Mouse (Mus musculus) limb, embryonic 14.5 days (tissue): ENCODE results near the gene Gm12248. TPM values are rescaled to one million over a fixed set of nuclear protein-coding genes. Genes with fewer than 3 reads are reported as not detected.
A peak's percentile ranks its signal among the peaks of the same experiment; 100 is the strongest.

Experiments
- ATAC-seq: fragments of 200-750 bp; cut with Nextera tagmentation; 2 replicates; pipeline ENCODE4 v1.8.0; 2017; ENCODE audit warnings: low read depth, moderate number of reproducible peaks, moderate TSS enrichment; ENCODE audit not compliant: low FRiP score
- DNase-seq: peaks from one replicate; pipeline ENCODE4 v3.0.0-alpha.2; 2015; ENCODE audit warnings: low spot score
- H3K27ac ChIP-seq: fragments of 300-500 bp; sonication (generic); replicated peaks from 2 replicates; pipeline ENCODE4 v1.5.1; 2014; ENCODE audit warnings: low read depth, mild to moderate bottlenecking, low read length, moderate library complexity, mixed read lengths
- H3K27me3 ChIP-seq: fragments of 300-500 bp; sonication (generic); 2 replicates; pipeline ENCODE4 v1.6.1; 2014; ENCODE audit warnings: low read length, mixed read lengths; ENCODE audit not compliant: control insufficient read depth, insufficient read depth
- H3K36me3 ChIP-seq: fragments of 300-500 bp; sonication (generic); 2 replicates; pipeline ENCODE4 v1.6.1; 2014; ENCODE audit warnings: mild to moderate bottlenecking, low read length, moderate library complexity, mixed read lengths; ENCODE audit not compliant: control insufficient read depth, insufficient read depth
- H3K4me1 ChIP-seq: fragments of 300-500 bp; sonication (generic); 2 replicates; pipeline ENCODE4 v1.6.1; 2014; ENCODE audit warnings: antibody characterized with exemption, low read length, mixed read lengths; ENCODE audit not compliant: control insufficient read depth, insufficient read depth
- H3K4me2 ChIP-seq: fragments of 300-500 bp; sonication (generic); replicated peaks from 2 replicates; pipeline ENCODE4 v1.6.1; 2014; ENCODE audit warnings: low read depth, mild to moderate bottlenecking, low read length, moderate library complexity; ENCODE audit not compliant: severe bottlenecking
- H3K4me3 ChIP-seq: fragments of 300-500 bp; sonication (generic); replicated peaks from 2 replicates; pipeline ENCODE4 v1.5.1; 2014; ENCODE audit warnings: low read length
- H3K9ac ChIP-seq: fragments of 300-500 bp; sonication (generic); 2 replicates; pipeline ENCODE4 v1.6.1; 2014; ENCODE audit warnings: mild to moderate bottlenecking, low read depth, low read length, moderate library complexity; ENCODE audit not compliant: severe bottlenecking
- H3K9me3 ChIP-seq: fragments of 300-500 bp; sonication (generic); 2 replicates; pipeline ENCODE4 v1.6.1; 2016; ENCODE audit warnings: low read length; ENCODE audit not compliant: control insufficient read depth
- POLR2A ChIP-seq: fragments of 200-500 bp; IDR thresholded peaks from 2 replicates; pipeline ENCODE4 v1.8.0; 2012; ENCODE audit warnings: inconsistent platforms, mild to moderate bottlenecking, moderate library complexity, borderline replicate concordance; ENCODE audit not compliant: insufficient read depth, insufficient read length; ENCODE audit errors: extremely low read depth
- WGBS: fragments of 180-500 bp; shearing (Covaris S2); extraction: QIAGEN DNeasy Blood & Tissue Kit; methylation state at CpG from one replicate; pipeline ENCODE4 v1.1.7; 2014; 5-methylcytosine and 5-hydroxymethylcytosine counted together
- polyA plus RNA-seq, 2 experiments: library from polyadenylated mRNA; depleted of rRNA in 1 of 2; stranded (reverse) in 1 of 2; unstranded in 1 of 2; fragments of >200 nt; fragmentation: Nextera tagmentation in 1 of 2; extraction: Ambion mirVana in 1 of 2; gene quantifications; 2 replicates each; pipeline versions ENCODE4 v1.2.1 to v1.2.3; 2012 to 2014

Gm12248 gene
- polyA plus RNA-seq, 2 experiments, result not detected

DNA sequence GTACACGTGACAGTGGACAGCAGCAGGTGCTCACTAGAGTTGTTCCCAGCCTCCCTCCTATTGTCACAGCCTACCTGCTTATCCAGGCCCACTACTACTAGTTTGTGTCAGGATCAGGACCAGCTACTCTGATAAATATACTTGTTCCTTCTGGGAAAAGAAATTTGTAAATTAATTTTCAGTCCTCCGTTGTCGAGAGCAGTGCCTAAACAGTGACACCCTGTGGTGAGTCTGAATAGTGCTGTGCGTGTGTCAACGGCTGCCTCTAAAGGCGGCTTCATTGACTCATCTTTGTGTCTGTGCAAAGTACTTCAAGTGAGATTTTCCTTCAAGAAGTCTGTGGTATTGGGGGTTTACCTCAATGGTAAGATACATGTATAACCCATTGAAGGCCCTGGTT lies 35.5 kb downstream of the Gm12248 start:
- peaks cover 81% of the 10 kb centered on the region for H3K36me3 ChIP-seq
- no peak overlapping the region for H3K4me2 ChIP-seq
- no peak overlapping the region for H3K4me3 ChIP-seq
- peak; percentile 41 for DNase-seq
- no peak overlapping the region for H3K9ac ChIP-seq
- 59% methylated on average over 6 of the region's 6 CpGs for WGBS
- H3K27me3 ChIP-seq, result no peaks in the 10 kb centered on the region
- no peak overlapping the region for H3K27ac ChIP-seq
- no peaks in the 10 kb centered on the region for H3K4me1 ChIP-seq
- ATAC-seq, result no peak
- no peaks in the 10 kb centered on the region for H3K9me3 ChIP-seq
- no peak for TF ChIP-seq POLR2A

GRCm38 (mm10) chr11:58046438-58046837 lies 46.5 kb downstream of the Gm12248 start:
- no peak for DNase-seq
- Histone ChIP-seq H3K27ac (no peak overlapping the region), H3K27me3 (no peaks in the 10 kb centered on the region), H3K9ac (no peak overlapping the region), H3K36me3 (peaks cover 71% of the 10 kb centered on the region), H3K4me2 (no peak overlapping the region), H3K4me1 (no peaks in the 10 kb centered on the region), H3K4me3 (no peak overlapping the region), H3K9me3 (no peaks in the 10 kb centered on the region)
- 69% methylated on average over 4 of the region's 4 CpGs for WGBS
- ATAC-seq, result no peak
- no peak for TF ChIP-seq POLR2A

- H3K4me2 ChIP-seq, result no peak overlapping the region
- WGBS, result 89% methylated on average over 5 of the region's 5 CpGs
- TF ChIP-seq POLR2A, result no peak
These were observed 50.0 kb downstream of the Gm12248 start for GRCm38 (mm10) chr11:58042861-58043431.

GRCm38 (mm10) chr11:58039027-58039426 lies 53.9 kb downstream of the Gm12248 start:
- no peak overlapping the region for H3K9ac ChIP-seq
- no peak overlapping the region for H3K4me3 ChIP-seq
- H3K9me3 ChIP-seq, result no peaks in the 10 kb centered on the region
- no peak for TF ChIP-seq POLR2A
- peaks cover 23% of the 10 kb centered on the region for H3K36me3 ChIP-seq
- no peak overlapping the region for H3K4me2 ChIP-seq
- DNase-seq, result no peak
- H3K27me3 ChIP-seq, result no peaks in the 10 kb centered on the region
- WGBS, result 88% methylated on average over 1 of the region's 1 CpGs
- H3K4me1 ChIP-seq, result peaks cover 2% of the 10 kb centered on the region; the same call in 1 of the 2 replicates
- ATAC-seq, result no peak
- no peak overlapping the region for H3K27ac ChIP-seq

More at GRCm38 (mm10) chr11:58042861-58043431, 50.0 kb downstream of the Gm12248 start:
- Histone ChIP-seq H3K4me3 (no peak overlapping the region), H3K9ac (no peak overlapping the region), H3K27ac (no peak overlapping the region), H3K4me1 (no peaks in the 10 kb centered on the region), H3K27me3 (no peaks in the 10 kb centered on the region), H3K36me3 (peaks cover 39% of the 10 kb centered on the region), H3K9me3 (no peaks in the 10 kb centered on the region)
- ATAC-seq, result no peak
- DNase-seq, result no peak

GRCm38 (mm10) chr11:58033635-58034034 lies 59.3 kb downstream of the Gm12248 start:
- Histone ChIP-seq H3K4me3 (no peak overlapping the region), H3K4me1 (peaks cover 2% of the 10 kb centered on the region; the same call in 1 of the 2 replicates), H3K9ac (no peak overlapping the region), H3K27me3 (no peaks in the 10 kb centered on the region), H3K27ac (no peak overlapping the region), H3K4me2 (no peak overlapping the region), H3K9me3 (no peaks in the 10 kb centered on the region), H3K36me3 (no peaks in the 10 kb centered on the region)
- no peak for ATAC-seq
- 83% methylated on average over 3 of the region's 3 CpGs for WGBS
- TF ChIP-seq POLR2A, result no peak
- no peak for DNase-seq
